Mouse (Mus musculus) heart, postnatal 0 days (tissue): ENCODE measurements at regions not wholly inside any gene's neighbourhood (a gene's known extent, or its start where the extent isn't known, plus 50 kb on each side); places are given as distances from the start of the nearest gene placed in this dataset.

Experiments
- ATAC-seq: fragments of 200-750 bp; cut with Nextera tagmentation; 2 replicates; pipeline ENCODE4 v1.8.0; 2017; ENCODE audit warnings: low read depth, moderate number of reproducible peaks, moderate library complexity; ENCODE audit not compliant: insufficient read depth
- DNase-seq: peaks from one replicate; pipeline ENCODE4 v3.0.0-alpha.2; 2016; ENCODE audit warnings: low spot score
- H3K27ac ChIP-seq: fragments of 300-500 bp; sonication (generic); 2 replicates; pipeline ENCODE4 v1.5.1; 2014; ENCODE audit warnings: low read depth, mild to moderate bottlenecking
- H3K27me3 ChIP-seq: fragments of 300-500 bp; sonication (generic); 2 replicates; pipeline ENCODE4 v1.6.1; 2014; ENCODE audit warnings: low read length, mixed read lengths; ENCODE audit not compliant: control insufficient read depth, insufficient read depth
- H3K36me3 ChIP-seq: fragments of 300-500 bp; sonication (generic); replicated peaks from 2 replicates; pipeline ENCODE4 v1.6.1; 2014; ENCODE audit warnings: low read length, mixed read lengths; ENCODE audit not compliant: control insufficient read depth, insufficient read depth
- H3K4me1 ChIP-seq: fragments of 300-500 bp; sonication (generic); 2 replicates; pipeline ENCODE4 v1.6.1; 2014; ENCODE audit warnings: antibody characterized with exemption; ENCODE audit not compliant: control insufficient read depth, insufficient read depth
- H3K4me2 ChIP-seq: fragments of 300-500 bp; sonication (generic); 2 replicates; pipeline ENCODE4 v1.6.1; 2014; ENCODE audit warnings: low read depth, mild to moderate bottlenecking, low read length, moderate library complexity
- H3K4me3 ChIP-seq: fragments of 300-500 bp; sonication (generic); 2 replicates; pipeline ENCODE4 v1.5.1; 2014; ENCODE audit warnings: low read depth, low read length
- H3K9ac ChIP-seq: fragments of 300-500 bp; sonication (generic); replicated peaks from 2 replicates; pipeline ENCODE4 v1.6.1; 2014; ENCODE audit warnings: low read depth, low read length, mixed read lengths
- H3K9me3 ChIP-seq: fragments of 300-500 bp; sonication (generic); replicated peaks from 2 replicates; pipeline ENCODE4 v1.6.1; 2016; ENCODE audit warnings: low read length; ENCODE audit not compliant: control insufficient read depth
- CTCF ChIP-seq: IDR thresholded peaks from 2 replicates; pipeline ENCODE4 v1.5.1; 2016; ENCODE audit warnings: antibody characterized with exemption, control low read depth, low read depth
- EP300 ChIP-seq: IDR thresholded peaks from 2 replicates; pipeline ENCODE4 v1.6.1; 2016; ENCODE audit warnings: antibody characterized with exemption, low read depth
- WGBS: fragments of 180-500 bp; shearing (Covaris S2); extraction: QIAGEN DNeasy Blood & Tissue Kit; methylation state at CpG from one replicate; pipeline ENCODE4 v1.1.7; 2014; 5-methylcytosine and 5-hydroxymethylcytosine counted together

DNA sequence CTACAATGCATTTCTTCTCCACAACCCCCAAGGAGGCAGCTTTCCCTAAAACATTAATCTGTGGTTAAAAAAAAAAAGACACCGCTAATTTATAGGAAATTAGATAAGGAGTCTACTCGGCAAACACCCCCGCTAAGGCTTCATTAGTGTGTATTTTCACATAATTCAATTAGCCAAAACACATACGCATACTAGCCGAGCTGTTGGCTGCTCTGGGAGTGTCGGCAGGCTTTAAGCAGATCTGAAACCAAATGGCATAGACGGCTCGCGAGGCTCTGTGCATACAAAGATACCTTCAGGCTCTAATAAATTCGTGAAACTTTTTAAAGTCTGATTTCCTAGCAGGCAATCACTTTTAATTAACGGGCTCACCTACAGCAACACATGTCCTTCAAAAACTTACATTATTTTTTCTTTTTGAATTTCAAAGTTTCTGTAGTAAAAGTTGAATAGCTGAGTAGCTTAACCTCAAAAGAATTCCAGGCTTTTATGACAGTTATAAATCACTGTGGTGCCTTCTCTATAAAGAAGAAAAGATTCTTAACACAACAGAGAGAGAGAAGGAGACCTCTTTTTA is 68.0 kb upstream of the Smyd2 start:
- no peak for DNase-seq
- Histone ChIP-seq H3K4me2 (no peak overlapping the region), H3K9ac (no peak overlapping the region), H3K27me3 (no peaks in the 10 kb centered on the region), H3K9me3 (no peaks in the 10 kb centered on the region), H3K27ac (no peak overlapping the region), H3K4me3 (no peak overlapping the region), H3K36me3 (no peaks in the 10 kb centered on the region), H3K4me1 (peaks cover 9% of the 10 kb centered on the region)
- no peak for ATAC-seq
- WGBS: 69% methylated on average over 11 of the region's 11 CpGs
- TF ChIP-seq EP300: no peak
- no peak for TF ChIP-seq CTCF

GRCm38 (mm10) chr1:189989376-189989775 is 67.2 kb upstream of the Smyd2 start:
- H3K27me3 ChIP-seq: no peaks in the 10 kb centered on the region
- ATAC-seq (no peak), DNase-seq (no peak)
- 10% methylated on average over 14 of the region's 14 CpGs for WGBS
- no peaks in the 10 kb centered on the region for H3K36me3 ChIP-seq
- H3K4me3 ChIP-seq: no peak overlapping the region
- H3K4me2 ChIP-seq: peak overlapping the region; percentile 49
- H3K27ac ChIP-seq: no peak overlapping the region
- peaks cover 9% of the 10 kb centered on the region for H3K4me1 ChIP-seq
- no peak for TF ChIP-seq EP300
- no peak for TF ChIP-seq CTCF
- no peaks in the 10 kb centered on the region for H3K9me3 ChIP-seq
- no peak overlapping the region for H3K9ac ChIP-seq

DNA sequence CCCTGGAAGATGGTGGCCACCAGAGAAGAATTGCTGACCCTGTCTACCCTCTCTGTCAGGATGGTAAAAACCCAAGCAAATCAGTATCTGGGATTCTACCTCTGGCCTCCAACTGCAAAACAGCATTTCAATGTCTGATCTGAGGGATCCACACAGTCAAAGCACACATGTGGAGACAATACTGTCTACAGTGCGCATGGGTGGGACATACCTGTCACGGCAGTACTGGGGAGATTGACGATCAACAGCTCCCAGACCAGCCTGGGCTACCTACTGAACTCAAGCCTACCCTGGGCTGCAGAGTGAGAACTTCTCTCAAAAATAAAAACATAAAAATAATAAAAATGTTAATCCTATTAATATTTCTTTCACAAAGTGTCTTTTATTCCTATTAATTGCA is 66.7 kb upstream of the Smyd2 start:
- Histone ChIP-seq H3K27me3 (no peaks in the 10 kb centered on the region), H3K4me1 (peaks cover 6% of the 10 kb centered on the region), H3K4me2 (no peak overlapping the region), H3K4me3 (no peak overlapping the region), H3K27ac (no peak overlapping the region), H3K9ac (no peak overlapping the region), H3K9me3 (no peaks in the 10 kb centered on the region), H3K36me3 (no peaks in the 10 kb centered on the region)
- 87% methylated on average over 3 of the region's 3 CpGs for WGBS
- TF ChIP-seq CTCF (no peak), EP300 (no peak)
- ATAC-seq (no peak), DNase-seq (no peak)

DNA sequence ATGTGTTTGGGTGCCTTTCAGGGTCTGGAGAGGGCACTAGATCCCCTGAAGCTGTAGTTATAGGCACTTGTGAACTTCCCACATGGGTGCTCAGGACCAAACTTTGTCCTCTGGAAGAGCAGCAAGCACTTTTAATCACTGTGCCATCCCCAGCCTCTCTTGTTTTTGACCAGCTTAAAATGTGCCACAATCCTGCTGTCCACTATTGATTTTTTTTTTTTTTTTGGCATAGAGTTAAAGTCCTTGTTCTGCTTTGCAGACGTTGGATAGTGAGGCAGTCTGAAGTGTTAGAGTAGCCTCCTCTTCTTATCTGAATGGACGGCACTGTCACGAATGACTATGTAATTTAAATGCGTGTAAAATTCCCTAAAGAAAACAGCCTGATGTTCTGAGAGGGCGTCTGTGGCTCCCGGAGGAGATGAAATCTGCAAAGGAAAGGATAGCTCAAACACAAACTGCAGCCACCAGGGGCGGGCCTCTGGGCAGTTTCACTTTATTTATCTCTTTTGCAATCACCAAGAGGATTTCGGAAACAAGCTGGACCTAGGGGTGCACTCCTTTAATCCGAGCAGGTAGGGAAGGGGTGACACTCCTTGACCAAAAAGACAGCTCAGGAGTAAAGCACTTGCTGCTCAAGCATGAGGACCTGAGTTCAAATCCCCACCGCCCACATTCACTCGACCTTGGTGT is 63.5 kb upstream of the Smyd2 start:
- no peak overlapping the region for H3K4me2 ChIP-seq
- H3K9ac ChIP-seq: no peak overlapping the region
- TF ChIP-seq CTCF: no peak
- no peak for TF ChIP-seq EP300
- no peaks in the 10 kb centered on the region for H3K36me3 ChIP-seq
- H3K27ac ChIP-seq: no peak overlapping the region
- H3K9me3 ChIP-seq: no peaks in the 10 kb centered on the region
- no peak overlapping the region for H3K4me3 ChIP-seq
- no peaks in the 10 kb centered on the region for H3K4me1 ChIP-seq
- WGBS: 64% methylated on average over 11 of the region's 11 CpGs
- H3K27me3 ChIP-seq: no peaks in the 10 kb centered on the region
- ATAC-seq: no peak
- DNase-seq: no peak

DNA sequence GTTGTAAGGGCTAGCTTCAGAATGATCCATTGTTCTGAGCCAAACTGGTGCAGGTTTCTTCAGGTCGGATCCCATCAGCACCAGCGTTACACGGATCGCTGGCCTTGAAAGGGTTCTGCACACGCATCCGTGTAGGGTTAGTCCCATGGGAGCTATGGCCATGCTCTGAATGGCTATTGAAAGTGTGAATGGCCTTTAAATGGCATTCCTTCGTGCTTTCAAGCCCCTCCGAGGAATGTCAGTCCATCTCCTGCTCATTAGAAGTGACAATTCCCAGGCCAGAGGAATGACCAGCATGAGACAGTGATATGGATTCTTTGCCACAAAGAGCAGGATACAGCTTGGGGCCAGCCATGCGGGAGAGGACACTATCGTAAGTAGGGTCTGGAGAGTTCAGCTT is 56.1 kb upstream of the Smyd2 start:
- Histone ChIP-seq H3K36me3 (no peaks in the 10 kb centered on the region), H3K27ac (no peak overlapping the region), H3K27me3 (no peaks in the 10 kb centered on the region), H3K4me2 (no peak overlapping the region), H3K4me1 (no peaks in the 10 kb centered on the region), H3K9me3 (no peaks in the 10 kb centered on the region), H3K4me3 (no peak overlapping the region), H3K9ac (no peak overlapping the region)
- WGBS: 67% methylated on average over 10 of the region's 10 CpGs
- ATAC-seq: no peak
- no peak for TF ChIP-seq EP300
- TF ChIP-seq CTCF: no peak
- DNase-seq: no peak

- DNase-seq: no peak
- TF ChIP-seq EP300 (no peak), CTCF (no peak)
- no peaks in the 10 kb centered on the region for H3K27me3 ChIP-seq
- 0 out of 2 replicates have a peak, but pooled peaks cover 4% of the 10 kb centered on the region for H3K4me1 ChIP-seq
- 77% methylated on average over 9 of the region's 9 CpGs for WGBS
- no peak overlapping the region for H3K9ac ChIP-seq
- H3K9me3 ChIP-seq: no peaks in the 10 kb centered on the region
- no peak for ATAC-seq
- no peaks in the 10 kb centered on the region for H3K36me3 ChIP-seq
- H3K27ac ChIP-seq: no peak overlapping the region
- H3K4me3 ChIP-seq: no peak overlapping the region
- no peak overlapping the region for H3K4me2 ChIP-seq
These were observed 53.5 kb upstream of the Smyd2 start for GRCm38 (mm10) chr1:189975660-189976059.
